Mouse (Mus musculus) R1 (cell line): ENCODE measurements around the gene Tmem255b.

Experiments
- DNase-seq: peaks from one replicate; pipeline ENCODE4 v3.0.0-alpha.2; 2018; ENCODE audit warnings: low read depth, low spot score

The Tmem255b gene

GRCm38 (mm10) chr8:13491491-13492010 is 56.6 kb downstream of the Tmem255b start:
- no peak for DNase-seq

DNA sequence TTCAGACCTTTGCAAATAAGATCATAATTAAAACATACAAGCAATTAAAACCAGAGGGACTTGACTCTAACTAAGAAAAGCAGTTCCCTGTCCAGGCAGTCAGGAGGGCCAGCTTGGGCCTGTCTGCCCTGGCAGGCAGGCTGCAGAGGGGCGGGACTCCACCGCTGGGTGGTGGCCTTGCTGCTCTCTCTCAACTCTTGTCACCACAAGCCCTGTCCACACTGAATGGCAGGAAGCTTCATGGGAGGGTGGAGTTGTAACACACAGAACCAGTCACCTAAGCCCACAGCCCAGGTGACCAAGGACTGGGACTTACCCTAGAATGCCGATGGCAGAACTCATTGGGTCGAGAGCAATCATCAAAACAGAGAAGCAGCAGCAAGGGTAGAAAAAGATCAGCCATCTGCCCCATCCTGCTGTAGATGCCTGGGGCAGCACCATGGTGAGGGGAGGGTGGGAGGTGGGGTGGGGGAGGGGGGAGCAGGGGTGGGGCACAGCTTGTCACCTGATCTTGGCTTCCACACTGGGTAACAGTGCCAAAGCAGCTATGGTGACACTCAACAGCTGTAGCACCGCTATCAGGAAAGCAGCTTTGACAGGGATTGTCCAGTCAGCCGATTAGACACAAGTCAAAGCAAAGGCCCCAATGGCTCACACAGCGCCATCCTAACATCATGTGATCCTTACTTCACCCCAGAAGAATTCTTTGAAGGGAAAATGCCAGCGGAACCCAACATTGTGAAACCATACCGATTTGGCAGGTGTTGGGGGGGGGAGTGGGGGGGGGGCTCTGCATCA is 57.4 kb downstream of the Tmem255b start:
- no peak for DNase-seq

GRCm38 (mm10) chr8:13493011-13493410 is 58.0 kb downstream of the Tmem255b start:
- peak; percentile 39 for DNase-seq

DNA sequence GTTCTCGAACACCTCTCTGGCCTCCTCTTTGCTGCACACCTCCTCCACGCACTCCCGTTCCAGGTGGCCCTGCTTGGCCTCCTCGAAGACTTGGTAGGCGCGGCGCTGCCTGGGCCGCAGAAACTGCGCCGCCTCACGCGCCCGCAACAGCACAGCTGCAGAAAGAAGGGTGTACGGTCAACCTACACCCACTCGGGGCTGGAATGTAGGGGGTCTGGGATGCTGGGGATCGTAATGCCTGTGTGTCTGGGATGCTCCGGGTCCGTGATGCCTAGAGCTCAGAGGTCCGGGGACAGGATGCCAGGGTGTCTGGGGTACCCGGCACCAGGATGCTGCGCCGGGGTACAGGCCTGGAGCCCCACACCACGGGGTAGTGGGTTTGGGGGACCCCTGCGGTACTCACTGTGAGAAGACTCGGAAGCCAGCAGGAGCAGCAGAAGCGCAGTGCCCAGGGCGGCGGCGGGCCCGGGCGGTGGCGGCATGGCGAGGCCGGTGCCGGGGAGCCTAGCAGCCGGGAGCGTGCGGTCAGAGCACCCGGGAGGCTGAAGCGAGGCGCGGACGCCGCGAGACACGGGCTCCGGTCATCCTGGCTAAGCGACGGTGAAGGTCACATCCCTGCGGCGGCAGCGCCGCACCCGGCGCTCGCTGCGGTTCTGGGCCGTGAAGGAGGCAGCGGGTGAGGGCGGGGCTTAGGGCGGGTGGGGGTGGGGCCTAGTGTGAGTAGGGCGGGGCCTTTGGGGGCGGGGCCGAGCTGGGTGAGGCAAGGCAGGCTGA is 59.1 kb downstream of the Tmem255b start, which contains the start of gene Gas6:
Gas6 (minus strand) TSS at position 633 of the 774 bp plus-strand sequence.
- DNase-seq: peak; percentile 54

DNA sequence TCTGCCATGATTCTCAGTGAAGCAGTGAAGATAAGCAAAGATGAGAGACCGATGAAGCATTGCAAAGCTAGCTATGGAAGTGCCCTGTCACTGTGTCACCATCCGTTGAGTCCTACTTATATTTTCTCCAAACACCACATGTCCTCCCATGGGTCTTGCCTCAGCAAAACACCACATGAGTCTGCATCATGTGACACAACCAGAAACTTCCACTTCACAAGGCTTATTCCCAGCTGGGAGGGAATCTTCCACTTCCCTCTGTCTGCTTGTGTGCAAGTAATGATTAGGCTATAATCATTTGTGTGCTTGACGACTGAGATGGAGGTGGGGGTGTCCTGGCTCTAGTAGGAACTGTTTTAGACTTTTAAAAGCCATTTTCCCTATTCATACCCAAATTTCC is 66.2 kb downstream of the Tmem255b start:
- DNase-seq: no peak

DNA sequence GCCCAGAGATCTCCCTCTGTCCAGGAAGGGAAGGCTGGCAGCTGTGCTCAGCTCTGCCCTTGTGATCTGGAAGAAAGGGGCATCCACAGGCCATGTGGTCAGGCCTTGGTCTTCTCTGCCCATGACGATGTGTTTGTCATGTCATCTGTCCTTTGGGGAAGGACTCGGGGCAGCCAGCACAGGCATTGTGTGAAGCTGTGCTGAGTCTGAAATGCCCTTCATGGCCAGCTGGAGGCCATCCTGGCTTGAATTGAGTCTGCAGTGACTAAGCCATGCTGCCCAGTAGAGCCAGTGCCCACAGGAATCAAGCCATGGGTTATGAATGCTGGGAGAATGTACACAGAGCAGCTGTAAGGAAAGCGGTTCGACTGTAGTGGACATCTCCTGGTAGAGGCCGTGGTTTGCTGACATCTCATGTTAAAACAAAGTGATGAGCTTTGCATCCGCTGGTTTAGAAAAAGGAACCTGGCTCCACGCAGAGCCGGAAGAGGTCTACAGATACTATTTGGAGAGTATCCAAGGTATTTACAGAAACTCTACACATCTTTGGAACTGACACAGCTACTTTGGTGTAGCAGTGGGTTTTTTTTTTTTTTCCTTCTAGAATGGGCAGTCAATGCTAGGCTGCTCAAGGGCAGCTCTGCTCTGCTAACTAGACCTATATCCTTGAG is 69.1 kb downstream of the Tmem255b start:
- no peak for DNase-seq

GRCm38 (mm10) chr8:13504894-13505674 is 70.1 kb downstream of the Tmem255b start:
- no peak for DNase-seq

DNA sequence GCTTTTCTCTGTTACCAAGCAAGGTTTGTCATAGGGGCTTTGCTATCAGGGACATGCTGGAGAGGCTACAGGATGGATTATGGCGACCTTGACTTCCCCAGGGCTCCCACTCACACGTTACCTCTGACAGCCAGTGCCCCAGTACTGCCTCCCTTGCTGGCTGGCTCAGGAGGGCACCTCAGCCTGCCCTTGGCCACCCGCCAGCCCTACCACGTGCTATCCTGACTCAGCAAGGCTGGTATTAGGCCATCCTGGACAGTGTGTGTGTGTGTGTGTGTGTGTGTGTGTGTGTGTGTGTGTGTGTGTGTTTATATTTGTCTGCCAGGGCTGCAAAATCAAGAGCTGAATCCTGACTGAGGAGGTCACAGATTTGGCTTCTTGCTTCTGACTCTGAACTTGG is 71.9 kb downstream of the Tmem255b start:
- DNase-seq: no peak

DNA sequence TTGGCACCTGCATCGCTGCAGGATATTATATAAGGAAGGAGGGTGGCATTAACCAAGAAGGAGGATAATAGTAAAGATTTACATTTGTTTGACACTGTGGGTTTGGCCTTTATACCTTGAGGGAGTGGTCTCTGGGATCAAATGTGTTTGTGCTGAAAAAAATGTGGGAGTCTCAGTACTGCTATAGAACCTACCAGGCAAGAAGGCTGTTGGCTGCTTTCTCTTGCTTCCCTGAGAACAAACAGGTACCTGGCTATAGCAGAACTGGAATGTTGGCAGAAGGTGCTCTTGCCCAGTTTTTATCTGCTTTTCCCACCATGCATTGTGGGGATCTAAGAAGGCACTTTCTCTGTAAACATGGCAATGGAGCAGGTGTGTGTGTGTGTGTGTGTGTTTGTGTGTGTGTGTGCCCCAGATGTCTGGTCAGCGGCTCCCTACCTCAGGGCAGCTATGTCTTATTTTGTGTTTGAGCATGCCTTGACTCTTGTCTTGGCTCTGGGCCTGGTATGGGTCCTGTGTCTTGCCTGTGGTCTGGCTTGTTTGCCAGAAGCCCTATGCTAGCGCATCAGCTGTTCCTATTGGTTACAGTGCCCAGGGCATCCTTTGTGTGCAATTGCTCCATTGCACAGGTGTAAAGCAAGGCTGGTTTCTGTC is 72.4 kb downstream of the Tmem255b start:
- DNase-seq: no peak

- no peak for DNase-seq
These were observed 77.0 kb downstream of the Tmem255b start for GRCm38 (mm10) chr8:13512016-13512415.

DNA sequence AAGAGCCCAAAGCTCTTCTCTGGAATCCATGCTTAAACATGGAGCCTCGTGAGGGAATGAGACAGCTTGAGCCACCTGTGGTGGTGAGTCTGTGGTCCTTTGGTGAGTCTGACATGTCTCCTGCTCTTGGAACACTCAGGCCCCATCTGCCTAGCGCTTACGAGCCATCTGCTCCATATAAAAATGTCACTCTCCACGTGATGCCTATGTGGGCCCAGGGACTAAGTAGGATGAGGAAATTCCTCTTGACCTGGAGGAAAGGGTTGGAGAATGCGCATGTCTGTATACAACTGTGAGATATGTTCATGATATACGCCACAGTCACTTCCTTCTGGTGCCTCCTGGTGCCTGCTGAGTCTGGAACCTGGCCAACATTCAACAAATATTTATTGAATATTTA is 77.7 kb downstream of the Tmem255b start:
- DNase-seq: no peak

- no peak for DNase-seq
These were observed 78.8 kb downstream of the Tmem255b start for GRCm38 (mm10) chr8:13513556-13514370.

DNA sequence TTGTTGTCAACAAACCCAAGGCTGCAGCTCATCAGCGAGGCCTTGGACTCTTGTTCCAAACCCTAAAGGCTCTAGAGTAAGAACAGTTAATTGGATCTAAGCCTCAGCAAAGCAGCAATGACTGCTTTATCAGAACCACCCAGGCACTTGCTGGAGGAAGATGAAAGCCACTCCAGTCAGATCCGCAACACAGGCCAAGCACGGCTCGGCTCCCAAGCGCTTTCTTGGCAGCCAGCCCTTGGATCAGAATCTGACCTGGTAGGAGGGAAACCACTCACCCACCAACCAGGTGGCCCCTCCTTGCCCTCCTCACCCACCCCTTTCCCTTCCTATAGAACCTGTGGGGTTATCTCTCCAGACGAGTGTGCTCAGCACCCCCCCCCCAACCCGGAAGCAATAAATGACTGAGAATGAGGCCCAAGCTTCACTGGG is 81.0 kb downstream of the Tmem255b start:
- DNase-seq: no peak

DNA sequence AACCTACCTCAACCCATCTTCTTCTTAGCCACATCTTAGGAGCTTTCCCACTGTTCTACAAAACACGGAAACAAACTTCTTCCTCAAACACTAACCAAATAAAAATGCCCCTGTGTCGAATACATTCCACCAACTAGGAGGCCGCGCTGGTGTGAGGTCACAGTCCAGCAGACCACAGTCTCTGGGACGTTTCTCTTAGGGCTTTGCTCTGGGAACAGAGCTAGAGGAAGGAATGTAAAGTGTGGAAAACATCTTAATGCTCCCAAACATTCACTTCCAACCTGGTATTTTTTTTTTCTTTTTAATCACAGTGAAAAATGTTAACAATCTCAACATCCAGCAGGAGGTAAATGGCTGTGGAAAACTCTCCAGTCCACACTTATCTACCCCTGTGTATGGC is 81.7 kb downstream of the Tmem255b start:
- no peak for DNase-seq

- DNase-seq: no peak
These were observed 82.3 kb downstream of the Tmem255b start for GRCm38 (mm10) chr8:13517284-13517781.
